Mouse (Mus musculus) left cerebral cortex, adult 2 months (tissue): ENCODE results near the gene Nrros. TPM values are rescaled to one million over a fixed set of nuclear protein-coding genes. Genes with fewer than 3 reads are reported as not detected.
"Not testable (repeated sequence)": the region's sequence is repeated elsewhere in the genome, so short reads cannot be mapped to it uniquely, and the experiment has no call there.

Source experiments
- DNase-seq, 2 experiments: peaks; one replicate each; pipeline ENCODE4 v3.0.0; 2021 to 2022; ENCODE audit warnings: low spot score in 2 of 2, mixed read lengths in 1 of 2; ENCODE audit errors: extremely low spot score in 1 of 2
- H3K27ac ChIP-seq: fragments of 200-600 bp; 2 replicates; pipeline ENCODE4 v1.8.1; 2022
- H3K4me3 ChIP-seq: fragments of 200-600 bp; 2 replicates; pipeline ENCODE4 v1.8.1; 2022
- CTCF ChIP-seq: fragments of 200-600 bp; IDR thresholded peaks from 2 replicates; pipeline ENCODE4 v1.8.1; 2022; ENCODE audit warnings: antibody characterized with exemption, mild to moderate bottlenecking, moderate library complexity
- intact Hi-C: fragments of 180-260 bp; cut with DNase I; formaldehyde crosslinking; loops from one replicate; pipeline ENCODE4 v1.15.1; 2025
- total RNA-seq, 2 experiments: library from RNA; stranded (reverse); gene quantifications; 2 replicates each; pipeline ENCODE4 v1.2.3; 2021

Nrros gene
- total RNA-seq, 2 experiments from 2014 or later: 8.7 to 9.1 TPM

DNA sequence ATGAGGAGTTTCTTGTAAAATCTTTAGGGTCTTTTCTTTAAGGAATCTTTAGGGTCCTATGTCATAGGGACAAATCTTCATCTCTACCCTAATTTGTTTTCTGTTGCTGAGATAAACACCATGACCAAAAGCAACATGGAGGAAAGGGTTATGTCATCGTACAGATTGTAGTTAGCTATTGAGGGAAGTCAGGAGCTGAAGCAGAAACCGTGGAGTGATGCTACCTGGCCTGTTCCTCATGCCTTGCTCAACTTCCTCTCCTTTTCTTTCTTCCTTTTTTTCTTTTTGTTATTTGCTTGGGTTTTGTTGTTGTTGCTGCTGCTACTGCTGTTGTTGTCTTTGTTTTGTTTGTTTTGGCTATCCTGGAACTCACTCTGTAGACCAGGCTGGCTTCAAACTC, 56.8 kb downstream of the Nrros start:
- no peak overlapping the region for H3K27ac ChIP-seq
- intact Hi-C loops: no loop called here
- no peak overlapping the region for H3K4me3 ChIP-seq
- DNase-seq: no peak
- no peak for TF ChIP-seq CTCF

DNA sequence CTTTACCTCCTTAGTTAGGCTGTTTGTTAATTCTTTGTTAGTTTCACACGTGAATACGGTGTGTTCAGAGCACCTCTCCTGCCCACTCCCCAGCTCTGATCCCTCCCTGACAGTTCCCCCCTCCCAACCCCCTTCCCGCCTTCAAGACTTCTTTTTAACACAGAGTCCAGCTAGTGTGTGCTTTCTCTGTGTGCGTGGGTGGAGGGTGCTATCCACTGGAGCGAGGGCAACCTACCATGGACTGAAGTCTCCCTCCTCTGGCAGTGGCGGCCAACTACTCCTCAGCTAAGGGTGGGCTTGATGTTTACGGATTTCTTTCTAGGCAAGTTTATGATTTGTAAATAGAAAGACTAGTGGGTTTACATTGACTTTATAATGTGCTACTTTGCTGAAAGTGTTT, 57.2 kb downstream of the Nrros start:
- no peak for TF ChIP-seq CTCF
- Histone ChIP-seq H3K4me3 (no peak overlapping the region), H3K27ac (no peak overlapping the region)
- DNase-seq: no peak
- intact Hi-C loops: no loop called here

DNA sequence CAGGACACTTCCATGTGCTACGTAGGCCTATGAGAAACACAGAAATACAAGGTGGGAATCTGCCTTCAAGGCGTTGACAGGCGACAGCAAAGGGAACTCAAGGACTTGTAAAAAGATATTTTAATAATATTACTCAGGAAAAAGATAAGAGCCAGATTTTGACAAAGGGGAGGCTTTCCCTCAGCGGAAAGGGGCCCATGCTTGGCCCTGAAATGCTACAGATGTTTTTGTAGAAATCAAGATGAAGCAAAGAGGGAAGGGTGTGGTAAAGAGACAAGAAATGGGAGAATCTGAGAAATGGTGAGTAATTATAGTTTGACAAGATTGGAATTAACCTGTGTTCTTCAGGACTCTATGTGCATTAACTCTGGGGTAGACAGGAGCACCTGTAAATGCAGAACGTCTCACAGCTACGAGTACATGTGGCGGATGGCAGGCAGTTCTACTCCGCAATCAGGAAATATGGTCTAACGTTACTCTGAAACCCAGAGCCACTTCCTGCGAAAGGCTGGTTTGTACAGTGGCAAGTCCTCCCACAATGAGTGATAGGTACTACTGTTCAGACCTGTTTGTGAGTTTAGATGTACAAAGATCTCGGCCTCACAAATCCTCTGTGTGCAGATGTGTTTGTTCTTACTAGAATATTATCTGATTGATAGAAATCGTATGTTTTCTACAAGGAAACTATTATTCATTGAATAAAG, 57.9 kb downstream of the Nrros start:
- H3K27ac ChIP-seq: no peak overlapping the region
- H3K4me3 ChIP-seq: no peak overlapping the region
- no peak for TF ChIP-seq CTCF
- intact Hi-C loops: no loop called here
- no peak for DNase-seq

DNA sequence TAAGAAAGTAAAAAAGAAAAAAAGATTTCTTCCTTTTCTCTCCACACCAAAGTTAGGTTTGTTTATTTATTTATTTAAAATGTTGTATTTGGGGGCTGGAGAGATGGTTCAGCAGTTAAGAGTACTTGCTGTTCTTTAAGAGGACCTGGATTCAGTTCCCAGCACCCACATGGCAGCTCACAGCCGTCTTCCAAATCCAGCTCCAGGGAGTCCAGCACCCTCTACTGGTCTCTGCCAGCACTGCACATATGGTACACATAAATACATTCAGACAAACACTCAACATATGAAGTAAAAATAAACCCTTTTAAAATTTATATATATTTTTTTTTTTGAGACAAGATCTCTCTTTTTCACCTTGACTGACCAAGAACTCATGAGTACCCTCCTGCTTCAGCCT, 59.7 kb downstream of the Nrros start:
- Histone ChIP-seq H3K27ac (no peak overlapping the region), H3K4me3 (no peak overlapping the region)
- TF ChIP-seq CTCF: peak; percentile 45
- intact Hi-C loops: no loop called here
- DNase-seq: no peak

DNA sequence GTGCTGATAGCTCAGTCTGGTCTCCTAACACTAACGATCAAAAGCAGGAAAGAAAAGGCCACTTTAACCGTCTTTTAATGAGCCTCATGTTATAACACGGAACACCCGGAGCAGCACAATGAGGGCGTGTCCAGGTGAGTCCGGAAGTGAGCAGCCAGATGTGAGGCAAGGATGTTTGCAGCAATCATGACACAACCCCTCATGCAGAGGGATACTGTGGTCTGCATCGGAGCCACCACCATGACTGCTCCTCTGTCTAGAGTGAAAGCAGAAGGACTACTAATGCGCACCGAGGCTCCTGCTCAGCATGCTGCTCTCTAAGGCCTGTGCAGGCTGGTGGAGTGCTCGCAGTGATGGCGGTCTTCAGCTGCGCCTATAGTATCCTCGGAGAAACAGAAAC, 63.1 kb downstream of the Nrros start:
- intact Hi-C loops: no loop called here
- no peak for TF ChIP-seq CTCF
- H3K27ac ChIP-seq: no peak overlapping the region
- no peak overlapping the region for H3K4me3 ChIP-seq
- no peak for DNase-seq

DNA sequence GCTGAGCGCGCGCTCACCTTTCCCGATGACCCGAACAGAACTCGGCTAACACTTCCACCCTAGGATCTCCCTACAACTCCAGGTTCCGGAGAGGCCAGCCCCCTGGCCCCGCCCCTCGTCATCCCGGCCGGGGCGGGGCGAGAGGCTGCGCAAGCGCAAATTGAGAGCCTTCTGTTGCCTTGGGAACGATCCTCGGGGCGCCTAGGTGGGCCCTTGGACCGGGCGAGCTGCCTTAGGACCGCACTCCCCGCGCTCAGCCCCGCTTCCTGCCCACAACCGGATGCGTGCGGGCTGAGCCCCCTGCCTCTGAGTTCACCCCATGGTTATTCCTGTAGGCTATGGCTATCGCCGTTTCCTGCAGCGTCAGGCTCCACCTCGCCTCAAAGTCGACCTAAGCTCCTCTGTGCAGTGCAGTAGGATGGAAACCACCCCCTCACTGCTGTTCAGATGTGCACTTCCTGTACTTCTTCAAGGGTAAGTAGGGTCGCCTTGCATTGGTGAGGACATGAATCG, 65.7 kb downstream of the Nrros start, which contains the start of the genes Pigx and Cep19:
Pigx (minus strand) TSS at position 103 of the 513 bp plus-strand sequence.
Cep19 (plus strand) TSS at position 163 of the 513 bp plus-strand sequence.
- H3K4me3 ChIP-seq: peak within 1 kb of the TSS; percentile 94
- peak; percentile 87 to 88 for DNase-seq
- H3K27ac ChIP-seq: peak within 1 kb of the TSS; percentile 93
- intact Hi-C loops: no loop called here
- TF ChIP-seq CTCF: no peak

DNA sequence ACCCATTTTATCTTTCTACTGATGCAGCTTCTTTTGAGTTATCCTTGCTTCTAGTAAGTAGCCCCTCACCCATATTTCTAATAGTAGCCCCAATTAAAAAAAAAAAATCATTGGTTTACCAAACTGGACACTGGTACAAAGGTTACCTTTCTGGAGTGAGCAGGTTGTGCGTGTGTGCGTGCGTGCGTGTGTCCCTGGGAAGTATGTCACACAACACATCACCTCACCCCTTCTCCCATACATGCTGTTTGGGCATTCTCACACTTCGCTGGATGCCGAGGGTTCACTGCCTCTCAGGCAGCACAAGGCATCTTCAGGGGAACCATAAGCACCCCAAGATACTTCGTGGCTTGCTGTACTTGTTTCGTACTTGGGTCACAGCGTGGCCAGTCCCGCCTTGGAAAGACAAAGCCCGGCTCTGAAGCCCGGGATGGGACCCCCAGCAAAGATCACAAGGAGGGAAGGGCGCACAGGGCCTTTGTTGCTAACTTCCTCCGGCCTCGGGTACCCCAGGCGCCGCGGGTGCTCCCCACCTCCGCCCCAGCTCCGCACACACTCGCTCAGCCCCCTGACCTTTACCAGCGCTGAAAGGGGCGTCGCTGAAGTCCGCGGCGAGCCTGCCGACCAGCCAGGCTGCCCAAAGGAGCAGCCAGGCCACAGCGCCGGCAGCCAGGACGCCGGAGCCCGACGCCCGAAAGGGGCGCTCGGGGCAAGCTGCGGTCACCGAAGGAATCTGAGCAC, 66.3 kb downstream of the Nrros start:
- intact Hi-C loops: no loop called here

DNA sequence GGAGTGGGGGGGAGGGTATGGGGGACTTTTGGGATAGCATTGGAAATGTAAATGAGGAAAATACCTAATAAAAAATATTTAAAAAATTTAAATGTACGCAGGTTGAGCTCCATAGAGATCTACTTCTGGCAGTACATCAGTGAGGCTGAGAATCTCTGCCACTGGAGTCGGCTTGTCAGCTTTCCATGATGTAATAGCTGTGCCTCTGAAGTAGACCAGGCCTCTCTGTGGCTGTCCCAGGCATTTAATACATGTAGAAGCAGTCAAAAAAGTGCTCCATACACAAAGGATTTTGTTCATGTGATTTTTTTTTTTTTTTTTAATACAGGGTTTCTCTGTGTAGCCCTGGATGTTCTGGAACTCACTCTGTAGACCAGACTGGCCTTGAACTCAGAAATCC, 67.6 kb downstream of the Nrros start:
- intact Hi-C loops, DNase-seq, H3K4me3 ChIP-seq, H3K27ac ChIP-seq: not testable (repeated sequence)

More for the DNA sequence above, 66.3 kb downstream of the Nrros start:
- no peak for TF ChIP-seq CTCF
- DNase-seq: no peak
- Histone ChIP-seq H3K4me3 (peak overlapping the region; percentile 94), H3K27ac (peak overlapping the region; percentile 93)

Other genes with a start within 250 kb of the Nrros start
- 10 to 100 TPM; 20.7 to 20.9 TPM for gene Pigz, start 231.7 kb downstream of the Nrros start, total RNA-seq
- 10 to 100 TPM; 40.4 to 45.1 TPM for gene 0610012G03Rik, start 217.1 kb downstream of the Nrros start, total RNA-seq
- gene Ncbp2, start 217.1 kb downstream of the Nrros start, total RNA-seq: 10 to 100 TPM; 47.3 to 47.4 TPM
- 10 to 100 TPM; 46.8 to 48.3 TPM for gene Senp5, start 162.3 kb downstream of the Nrros start, total RNA-seq
- 10 to 100 TPM; 25.9 to 26.9 TPM for gene Pak2, start 86.3 kb downstream of the Nrros start, total RNA-seq
- gene Pigx, start 65.9 kb downstream of the Nrros start, total RNA-seq: 10 to 100 TPM; 20.9 to 24.1 TPM
- gene Cep19, start 65.8 kb downstream of the Nrros start, total RNA-seq: 10 to 100 TPM; 65.2 to 67.7 TPM
- gene Bex6, start 14.2 kb upstream of the Nrros start, total RNA-seq: not detected
- 10 to 100 TPM; 46.6 to 50.7 TPM for gene Fbxo45, start 81.6 kb upstream of the Nrros start, total RNA-seq
- gene Wdr53, start 81.6 kb upstream of the Nrros start, total RNA-seq: 10 to 100 TPM in 1 of 2 experiments, 1 to 10 TPM in 1; 9.3 to 12.0 TPM
- under 1 TPM in 1 of 2 experiments, not detected in 1; 0.40 TPM for gene Smco1, start 105.9 kb upstream of the Nrros start, total RNA-seq
- 10 to 100 TPM; 25.3 to 27.8 TPM for gene Rnf168, start 111.9 kb upstream of the Nrros start, total RNA-seq
- 10 to 100 TPM; 51.0 to 53.3 TPM for gene Ubxn7, start 166.7 kb upstream of the Nrros start, total RNA-seq
- gene Tm4sf19, start 234.9 kb upstream of the Nrros start, total RNA-seq: not detected